Mouse (Mus musculus) frontal cortex, postnatal 36 days (tissue): Measurements from ENCODE around the gene Csf2ra.
A peak's percentile ranks its signal among the peaks of the same experiment; 100 is the strongest.
"Not testable (repeated sequence)": the region's sequence is repeated elsewhere in the genome, so short reads cannot be mapped to it uniquely, and the experiment has no call there.

Source experiments
- DNase-seq, 2 experiments: peaks; one replicate each; pipeline ENCODE4 v3.0.0; 2022; ENCODE audit warnings: low spot score in 2 of 2

Csf2ra gene

DNA sequence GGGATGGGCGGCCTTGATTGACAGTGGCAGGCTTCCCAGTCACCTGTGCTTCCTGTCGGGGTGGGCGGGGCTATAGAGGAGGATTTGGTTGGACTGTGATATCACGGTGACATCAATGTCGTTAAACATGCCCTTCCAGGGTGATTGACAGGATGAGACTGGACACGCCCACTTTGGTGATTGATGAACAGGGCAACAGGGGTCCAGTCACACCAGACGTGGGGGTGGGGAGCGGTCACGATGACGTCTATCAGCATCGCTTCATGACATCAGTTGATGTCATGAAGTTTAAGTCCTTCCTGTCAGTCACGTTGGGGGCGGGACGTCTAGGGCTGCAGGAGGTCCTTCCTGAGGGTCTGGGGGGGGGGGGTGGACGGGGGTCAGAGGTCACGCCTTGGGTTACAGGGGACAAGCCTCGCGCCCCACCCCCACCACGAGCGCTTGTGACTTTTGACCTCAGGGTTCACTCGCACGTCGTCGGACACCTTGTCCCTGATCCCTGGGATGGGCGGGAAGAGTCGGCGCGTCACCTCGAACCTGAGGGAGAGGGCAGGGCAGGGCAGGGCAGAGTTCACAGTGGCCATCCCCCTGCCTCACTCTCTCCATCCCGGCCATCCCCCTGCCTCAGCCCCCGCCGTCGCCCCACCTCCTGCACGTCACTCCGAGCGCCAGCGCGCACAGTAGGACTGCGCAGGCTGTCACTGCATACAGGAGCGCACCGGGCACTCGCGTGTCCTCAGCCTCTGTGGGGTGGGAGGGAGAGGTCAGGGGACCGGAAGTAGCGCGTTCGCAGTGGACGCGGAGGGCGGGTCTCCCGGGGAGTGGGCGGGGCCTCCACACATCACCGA is 3.3 kb downstream of the Csf2ra start:
- no peak for DNase-seq

DNA sequence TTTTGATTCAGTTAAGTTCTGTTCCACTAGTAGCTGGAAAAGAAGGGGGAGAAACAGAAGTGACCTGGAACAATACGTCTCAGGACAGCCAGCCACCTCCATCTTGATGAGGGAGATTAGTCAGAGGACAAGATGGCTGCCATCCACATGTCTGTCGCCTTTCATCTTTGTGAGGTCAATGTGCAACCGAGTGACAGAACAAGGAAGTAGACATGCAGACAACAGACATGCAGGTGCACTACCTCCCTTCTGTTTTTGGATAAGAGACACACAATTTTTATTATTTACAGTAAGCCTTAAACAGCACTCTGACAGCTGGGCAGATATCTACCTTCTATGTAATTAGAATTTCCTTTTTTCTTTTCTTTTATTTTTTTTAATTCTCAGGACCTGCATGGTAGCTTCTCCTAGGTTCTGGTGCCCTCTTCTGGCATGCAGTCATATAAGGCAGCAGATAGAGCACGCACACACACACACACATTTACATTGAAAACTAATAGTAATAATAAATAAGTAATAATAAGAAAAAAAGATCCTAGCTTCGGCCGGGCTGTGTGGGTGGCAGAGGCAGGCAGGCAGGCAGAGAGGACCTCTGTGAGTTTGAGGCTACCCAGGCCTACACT is 4.4 kb downstream of the Csf2ra start:
- no peak for DNase-seq

GRCm38 (mm10) chr19:61207506-61207905 is 20.7 kb downstream of the Csf2ra start:
- DNase-seq = not testable (repeated sequence)

GRCm38 (mm10) chr19:61199836-61200235 is 28.4 kb downstream of the Csf2ra start:
- DNase-seq = peak; percentile 28 to 31

- peak; percentile 85 to 88 for DNase-seq
Measured at GRCm38 (mm10) chr19:61199316-61199715, 28.9 kb downstream of the Csf2ra start.

GRCm38 (mm10) chr19:61183590-61183989 is 44.6 kb downstream of the Csf2ra start, which contains the start of gene Gm6020:
Gene Gm6020, plus strand, starts transcription at chr19:61183890.
- not testable (repeated sequence) for DNase-seq

DNA sequence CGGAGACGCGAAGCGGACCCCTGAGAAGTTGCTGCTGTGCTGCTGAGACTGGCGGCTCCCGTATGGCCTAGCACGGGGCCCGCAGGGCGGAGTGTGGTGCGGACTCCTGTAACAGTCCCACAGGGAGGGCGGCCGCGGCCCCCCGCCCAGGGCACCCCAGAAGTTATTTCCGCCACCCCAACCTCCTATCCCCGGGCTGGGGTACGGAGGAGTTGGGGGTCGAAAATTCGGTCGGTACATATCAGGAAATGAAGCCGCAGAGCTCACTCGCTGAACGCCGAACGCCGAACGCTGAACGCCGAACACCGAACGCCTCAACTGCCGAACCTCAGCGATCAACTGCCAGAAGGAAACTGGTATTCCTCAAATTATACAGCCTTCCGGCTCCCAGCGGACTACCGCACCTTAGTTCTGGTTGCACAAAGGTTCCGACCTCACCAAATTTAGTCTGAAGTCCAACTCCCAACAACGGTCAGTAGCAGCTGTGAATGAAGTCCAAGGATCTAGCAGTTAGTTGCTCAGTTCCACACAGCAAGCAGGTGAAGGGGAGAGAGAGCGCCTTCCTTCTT is 52.4 kb downstream of the Csf2ra start, which contains the start of gene Gm7102:
Gene Gm7102, minus strand, starts transcription at position 554 of the 569 bp plus-strand sequence.
- no peak for DNase-seq
